Mouse (Mus musculus) frontal cortex, postnatal 25 days (tissue): ENCODE data around the gene Zfp119b.

Experiments
- DNase-seq, 2 experiments: peaks; one replicate each; pipeline ENCODE4 v3.0.0; 2022; ENCODE audit warnings: low spot score in 2 of 2

The Zfp119b gene

GRCm38 (mm10) chr17:55949400-55949799 is at the start of gene Zfp119b:
Zfp119b (minus strand) TSS chr17:55949500.
- DNase-seq, result no peak

GRCm38 (mm10) chr17:55996007-55996406 is 46.7 kb upstream of the Zfp119b start:
- DNase-seq, result no peak

DNA sequence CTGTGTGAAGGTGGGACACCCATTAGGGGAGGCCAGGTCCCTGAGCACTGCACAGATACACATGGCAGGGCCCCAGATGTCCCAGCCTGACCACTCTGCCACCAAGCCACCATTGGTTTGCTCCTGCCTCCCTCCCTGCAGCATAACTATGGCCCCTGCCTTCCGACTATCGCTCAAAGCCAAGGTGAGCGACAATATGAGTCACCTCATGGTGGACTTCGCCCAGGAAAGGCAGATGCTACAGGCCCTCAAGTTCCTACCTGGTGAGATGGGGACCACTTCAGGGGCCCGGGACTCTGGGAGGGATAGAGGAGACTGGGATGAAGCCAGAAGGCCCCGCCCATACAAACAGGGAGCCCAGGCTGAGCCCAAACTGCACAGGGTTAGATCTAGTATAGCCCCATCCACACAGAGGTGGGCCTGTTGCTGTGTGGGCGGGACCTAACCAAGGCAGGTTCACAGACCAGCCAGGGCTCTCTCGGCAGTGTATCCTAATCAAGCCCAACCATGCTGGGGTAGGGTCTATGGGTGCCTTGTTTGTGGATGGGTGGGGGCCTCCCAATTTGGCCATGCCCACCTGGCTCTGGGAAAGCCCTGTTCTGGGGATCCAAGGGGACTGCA is 41.1 kb upstream of the Zfp119b start:
- no peak for DNase-seq

DNA sequence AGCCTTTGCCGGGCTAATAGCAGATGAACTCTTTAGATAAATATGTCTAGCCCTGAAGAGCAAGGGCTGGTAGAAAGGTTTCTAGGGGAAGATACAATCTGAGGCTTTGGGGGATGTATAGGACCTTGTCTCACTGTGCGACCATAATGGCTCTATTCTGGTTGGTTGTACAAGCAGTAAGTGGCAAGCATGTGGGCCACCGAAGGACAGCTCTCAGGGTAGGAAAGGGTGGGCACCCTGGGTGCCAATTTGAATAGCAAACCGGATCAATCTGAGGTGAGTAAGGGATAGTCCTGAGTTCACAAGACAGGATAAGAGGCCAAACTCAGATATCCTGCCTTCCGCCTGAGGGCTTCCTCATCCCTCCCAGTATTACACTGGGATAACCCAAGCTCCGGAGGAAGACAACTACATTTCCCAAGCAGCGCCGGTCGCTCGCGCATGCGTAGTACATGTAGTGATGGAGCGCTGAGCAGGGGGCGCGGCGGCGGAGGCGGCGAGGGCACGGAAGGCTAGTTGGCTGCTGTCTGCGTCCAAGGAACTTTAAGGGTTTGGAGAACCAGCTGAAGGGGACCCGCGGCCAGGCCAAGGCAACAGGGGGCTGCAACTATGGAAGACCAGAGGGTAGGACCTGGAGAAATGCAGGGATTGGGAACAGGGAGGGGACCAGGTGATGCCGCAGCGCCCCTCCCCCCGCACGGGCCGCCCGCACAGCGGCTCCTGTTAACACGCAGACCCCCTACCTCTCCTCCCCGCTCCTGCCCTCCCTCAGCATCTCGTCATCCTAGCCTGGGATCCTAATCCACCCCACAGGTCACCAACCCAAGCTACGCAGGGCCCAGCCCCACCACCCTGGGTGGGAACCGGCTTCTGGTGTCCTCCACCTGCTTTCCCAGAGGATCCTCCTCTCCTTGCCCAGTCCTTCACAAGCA is 37.0 kb upstream of the Zfp119b start, which contains the start of gene Fsd1:
Gene Fsd1, plus strand, starts transcription at position 480 of the 932 bp plus-strand sequence.
- DNase-seq, result peak; percentile 71 to 78

- DNase-seq, result no peak
These were observed 28.0 kb upstream of the Zfp119b start for GRCm38 (mm10) chr17:55977301-55977700.

- peak; percentile 58 to 64 for DNase-seq
These were observed 27.1 kb upstream of the Zfp119b start for GRCm38 (mm10) chr17:55976255-55976862.

- DNase-seq, result no peak
These were observed 22.2 kb upstream of the Zfp119b start for GRCm38 (mm10) chr17:55971453-55971852.

- no peak for DNase-seq
These were observed 20.9 kb upstream of the Zfp119b start, which contains the start of gene Shd for GRCm38 (mm10) chr17:55969966-55970891. Shd (plus strand) TSS chr17:55970467.

DNA sequence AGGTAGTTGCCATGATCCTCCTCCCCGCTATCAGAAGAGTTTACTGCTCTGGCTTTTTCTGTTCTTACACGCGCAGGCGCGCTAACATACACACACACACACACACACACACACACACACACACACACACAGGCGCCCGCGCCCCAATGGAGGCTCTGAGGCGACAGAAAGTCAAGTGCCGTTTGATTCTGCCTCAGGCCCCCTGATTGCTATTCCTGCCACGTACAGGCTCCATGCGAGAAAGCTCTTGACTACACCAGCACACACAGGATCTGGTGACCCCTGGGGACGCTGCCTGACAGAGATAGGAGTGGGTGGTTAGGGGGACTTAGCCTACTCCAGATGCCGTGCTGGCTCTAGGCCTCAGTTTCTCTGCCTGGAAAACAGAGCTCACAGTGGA is 20.3 kb upstream of the Zfp119b start:
- DNase-seq, result no peak

GRCm38 (mm10) chr17:55968210-55968609 is 18.9 kb upstream of the Zfp119b start:
- DNase-seq, result no peak

GRCm38 (mm10) chr17:55967186-55967585 is 17.9 kb upstream of the Zfp119b start:
- DNase-seq, result no peak

DNA sequence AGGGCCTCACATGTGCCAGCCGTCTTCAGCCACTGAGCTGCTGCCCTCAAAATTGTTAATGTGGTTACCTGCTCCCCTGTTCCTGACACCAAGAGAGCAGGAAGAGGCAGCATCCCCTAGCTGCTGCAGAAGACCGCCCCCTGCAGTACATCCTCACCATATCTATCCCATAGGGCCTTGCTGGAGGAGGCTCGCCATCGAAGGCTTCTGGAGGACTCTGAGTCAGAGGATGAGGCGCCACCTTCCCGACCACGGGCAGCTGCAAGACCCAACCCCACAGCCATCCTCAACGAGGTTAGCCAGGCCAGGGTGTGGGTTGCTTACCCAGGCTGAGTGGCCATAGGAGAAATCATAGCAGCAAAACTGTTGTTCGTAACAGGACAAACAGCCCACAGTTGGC is 15.7 kb upstream of the Zfp119b start:
- no peak for DNase-seq

DNA sequence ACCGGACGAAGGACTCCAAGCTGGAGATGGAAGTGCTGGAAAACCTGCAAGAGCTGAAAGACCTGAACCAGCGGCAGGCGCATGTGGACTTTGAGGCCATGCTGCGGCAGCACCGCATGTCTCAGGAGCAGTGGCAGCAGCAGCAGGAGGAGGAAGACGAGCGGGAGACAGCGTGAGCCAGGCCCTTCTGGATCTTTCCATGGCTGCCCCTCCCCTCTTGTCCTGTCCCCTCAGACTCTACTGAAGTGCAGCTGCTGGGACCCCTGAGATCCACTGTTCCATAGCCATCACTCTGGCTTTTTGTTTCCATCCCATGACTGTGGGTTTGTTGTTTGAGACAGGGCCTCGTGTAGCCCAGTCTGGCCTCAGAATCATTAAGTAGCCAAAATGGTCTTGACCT is 15.2 kb upstream of the Zfp119b start:
- DNase-seq, result no peak

GRCm38 (mm10) chr17:55963171-55963570 is 13.9 kb upstream of the Zfp119b start:
- DNase-seq, result no peak

GRCm38 (mm10) chr17:55961631-55962030 is 12.3 kb upstream of the Zfp119b start:
- DNase-seq, result peak in 1 of 2 experiments; percentile 4

DNA sequence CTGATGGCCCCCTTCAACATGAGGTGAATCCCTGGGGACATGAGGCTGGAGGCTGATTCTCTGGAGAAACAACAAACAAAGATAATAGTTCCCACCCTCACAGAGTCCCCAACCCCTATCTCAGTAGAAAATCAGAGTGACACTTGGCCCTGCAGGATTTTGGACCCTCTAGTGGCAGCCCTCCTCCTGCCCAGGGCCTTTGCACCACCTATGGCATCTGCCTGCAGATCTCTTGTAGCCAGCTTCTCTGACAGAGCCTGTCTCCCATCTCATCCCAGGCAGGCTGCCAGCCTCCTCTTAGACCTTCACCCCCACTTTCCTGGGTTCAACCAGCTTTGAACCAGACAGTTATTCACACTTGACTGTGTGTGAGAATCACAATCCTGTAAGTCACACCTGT is 11.5 kb upstream of the Zfp119b start:
- no peak for DNase-seq

- no peak for DNase-seq
These were observed 10.8 kb upstream of the Zfp119b start for GRCm38 (mm10) chr17:55959946-55960740.

GRCm38 (mm10) chr17:55958918-55959728 is 9.8 kb upstream of the Zfp119b start, which contains the start of gene Yju2:
Yju2 (plus strand) TSS chr17:55959099.
- DNase-seq, result peak; percentile 94 to 95

DNA sequence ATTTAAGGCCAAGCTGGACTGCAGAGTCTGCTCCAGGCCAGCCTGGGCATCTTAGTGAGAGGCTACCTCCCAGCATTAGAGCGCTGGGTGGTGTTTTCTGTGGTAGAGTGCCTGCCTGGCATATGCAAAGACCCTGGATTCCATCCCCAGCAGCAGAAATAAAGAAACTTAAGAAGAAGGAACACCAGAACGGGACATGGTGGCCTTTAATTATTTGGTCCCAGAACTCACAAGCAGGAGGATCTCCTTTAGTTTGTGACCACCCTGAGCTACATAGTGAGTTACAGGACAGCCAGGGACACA is 9.2 kb upstream of the Zfp119b start:
- DNase-seq, result no peak
